Comparison of ENCODE assay signal across 10 mouse cellular contexts in the genomic region with DNA sequence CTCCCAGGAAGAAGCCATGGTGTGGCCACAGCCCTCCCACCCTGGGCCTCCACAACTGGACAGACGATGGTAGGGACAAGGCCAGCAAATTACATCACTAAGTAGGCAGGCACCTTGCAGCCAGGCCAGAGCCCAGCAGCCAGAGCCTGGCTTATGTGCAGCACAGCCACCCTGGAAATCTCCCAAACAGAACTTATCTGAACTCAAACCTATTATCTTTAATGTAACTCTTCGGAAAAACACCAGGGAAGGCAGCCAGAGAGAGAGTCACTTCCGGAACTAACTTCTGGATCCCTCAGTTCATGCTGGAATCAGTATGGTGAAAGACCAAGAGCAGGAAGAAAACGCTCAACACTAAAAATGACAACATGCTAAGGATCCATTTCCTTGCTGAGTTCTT. TPM values are rescaled to one million over a fixed set of nuclear protein-coding genes. Genes with fewer than 3 reads are reported as not detected.
A peak's percentile ranks its signal among the peaks of the same experiment; 100 is the strongest.
DNase-seq lines count a peak whose midpoint lies in the region; ATAC-seq and TF ChIP-seq lines count a peak whose summit lies in the region.
"Had no signal": no experiment of that assay in that cellular context is flagged by ENCODE, and none has a peak within 500 bp of the region (broad histone marks: within the 10 kb centered on the region; RNA-seq: fewer than 3 reads in every experiment).

No protein-coding gene starts in this region.

- intact Hi-C loops in left cerebral cortex, adult 2 months (cut with DNase I): no loop called here

- H3K36me3 ChIP-seq in kidney, adult 2 months (ENCODE audit: control insufficient read depth, insufficient read depth, low read length): no peaks in the 10 kb centered on the region
- H3K36me3 ChIP-seq in kidney, embryonic 14.5 days (ENCODE audit: control insufficient read depth, insufficient read depth, low read length): no peaks in the 10 kb centered on the region
- H3K36me3 ChIP-seq in heart, embryonic 14.5 days (ENCODE audit: control insufficient read depth, insufficient read depth, low read length): no peaks in the 10 kb centered on the region
- H3K36me3 ChIP-seq in lung, embryonic 14.5 days (ENCODE audit: insufficient read depth): 0 out of 2 replicates have a peak, but pooled peaks cover 4% of the 10 kb centered on the region

- no peak overlapping the region for H3K9ac ChIP-seq in kidney, embryonic 14.5 days (ENCODE audit: low read depth, low read length)
- H3K9ac ChIP-seq in heart, embryonic 14.5 days (ENCODE audit: low read length): no peak overlapping the region
- H3K9ac ChIP-seq in lung, embryonic 14.5 days: no peak overlapping the region

- peaks cover 16% of the 10 kb centered on the region for H3K4me1 ChIP-seq in kidney, adult 2 months (ENCODE audit: control insufficient read depth, insufficient read depth, low read length)
- H3K4me1 ChIP-seq in kidney, embryonic 14.5 days (ENCODE audit: control insufficient read depth, insufficient read depth, low read length): peaks cover 20% of the 10 kb centered on the region; the same call in 1 of the 2 replicates
- H3K4me1 ChIP-seq in heart, embryonic 14.5 days (ENCODE audit: control insufficient read depth in 2 of 2, insufficient read depth in 2 of 2, low read length in 2 of 2): peaks cover 17 to 23% of the 10 kb centered on the region in 2 experiments
- H3K4me1 ChIP-seq in lung, embryonic 14.5 days (ENCODE audit: insufficient read depth): peaks cover 11% of the 10 kb centered on the region

- no peak overlapping the region for H3K4me3 ChIP-seq in kidney, adult 2 months (ENCODE audit: insufficient read depth, low read depth, low read length)
- no peak overlapping the region for H3K4me3 ChIP-seq in kidney, embryonic 14.5 days (ENCODE audit: low read length)
- no peak overlapping the region for H3K4me3 ChIP-seq in heart, embryonic 14.5 days (ENCODE audit: control insufficient read depth in 1 of 2, insufficient read depth in 1 of 2, low read depth in 1 of 2, low read length in 2 of 2)
- no peak overlapping the region for H3K4me3 ChIP-seq in lung, embryonic 14.5 days (ENCODE audit: low read depth, low read length)
- no peak overlapping the region for H3K4me3 ChIP-seq in left cerebral cortex, adult 2 months
- H3K4me3 ChIP-seq: megakaryocyte, embryonic 14.5 days had no signal

- no peak for ATAC-seq in kidney, embryonic 14.5 days (ENCODE audit: low FRiP score, low TSS enrichment)
- peak; percentile 7; the same call in 1 of the 2 replicates for ATAC-seq in heart, embryonic 14.5 days (ENCODE audit: insufficient number of reproducible peaks, insufficient read depth, low FRiP score, low read depth)
- no peak for ATAC-seq in lung, embryonic 14.5 days (ENCODE audit: insufficient read depth)
- ATAC-seq: forebrain, embryonic 16.5 days had no signal

- TF ChIP-seq POLR2A in kidney, adult 2 months (IDR thresholded peaks at IDR 0.05; ENCODE audit: low read depth, low read length): no peak

- no peak overlapping the region for H3K4me2 ChIP-seq in kidney, embryonic 14.5 days (replicated peaks; ENCODE audit: low read depth, low read length)
- H3K4me2 ChIP-seq in heart, embryonic 14.5 days (ENCODE audit: low read length): no peak overlapping the region
- no peak overlapping the region for H3K4me2 ChIP-seq in lung, embryonic 14.5 days

- no peak for TF ChIP-seq CTCF in kidney, adult 2 months (conservative IDR thresholded peaks at IDR 0.05; ENCODE audit: insufficient read depth, insufficient read length, low read depth, low read length)
- no peak for TF ChIP-seq CTCF in lung, embryonic 14.5 days (IDR thresholded peaks at IDR 0.05; ENCODE audit: low read depth)
- no peak for TF ChIP-seq CTCF in left cerebral cortex, adult 2 months (IDR thresholded peaks at IDR 0.05)

- no peaks in the 10 kb centered on the region for H3K27me3 ChIP-seq in kidney, adult 2 months (replicated peaks; ENCODE audit: control insufficient read depth, insufficient read depth, low read length)
- no peaks in the 10 kb centered on the region for H3K27me3 ChIP-seq in kidney, embryonic 14.5 days (ENCODE audit: control insufficient read depth, insufficient read depth, low read length)
- peaks cover 3% of the 10 kb centered on the region for H3K27me3 ChIP-seq in heart, embryonic 14.5 days (ENCODE audit: control insufficient read depth, insufficient read depth, low read length)
- H3K27me3 ChIP-seq in lung, embryonic 14.5 days (ENCODE audit: insufficient read depth, low read length): no peaks in the 10 kb centered on the region

- no peaks in the 10 kb centered on the region for H3K9me3 ChIP-seq in kidney, embryonic 14.5 days (ENCODE audit: control insufficient read depth, low read length)
- no peaks in the 10 kb centered on the region for H3K9me3 ChIP-seq in heart, embryonic 14.5 days (ENCODE audit: control insufficient read depth, low read length)
- H3K9me3 ChIP-seq in lung, embryonic 14.5 days (ENCODE audit: low read depth, low read length): no peaks in the 10 kb centered on the region

- peak; percentile 74 for DNase-seq in kidney, adult 2 months
- DNase-seq in adrenal gland, adult 8-10 months: peak; percentile 55
- DNase-seq in lung, embryonic 14.5 days: peak; percentile 55
- DNase-seq in layer of hippocampus, postnatal 36 days: no peak
- no peak for DNase-seq in thymus, postnatal 25 days
- no peak for DNase-seq in left cerebral cortex, adult 2 months (ENCODE audit: extremely low spot score in 1 of 2, low spot score in 2 of 2)

- 55% methylated on average over 4 of the region's 4 CpGs for WGBS in kidney, adult 2 months
- 70% methylated on average over 4 of the region's 4 CpGs for WGBS in kidney, embryonic 14.5 days
- 40% methylated on average over 4 of the region's 4 CpGs for WGBS in heart, embryonic 14.5 days
- WGBS in lung, embryonic 14.5 days: 47% methylated on average over 4 of the region's 4 CpGs

- peak overlapping the region; percentile 59 for H3K27ac ChIP-seq in kidney, adult 2 months (ENCODE audit: insufficient read depth, low read depth, low read length)
- H3K27ac ChIP-seq in kidney, embryonic 14.5 days (ENCODE audit: low read depth, low read length): no peak overlapping the region
- H3K27ac ChIP-seq in heart, embryonic 14.5 days (replicated peaks in 1 of 2; ENCODE audit: control insufficient read depth in 1 of 2, insufficient read depth in 1 of 2, low read depth in 2 of 2, low read length in 2 of 2): peak overlapping the region; percentile 32 to 75
- peak overlapping the region; percentile 40; the same call in 1 of the 2 replicates for H3K27ac ChIP-seq in lung, embryonic 14.5 days (ENCODE audit: low read depth)
- H3K27ac ChIP-seq in left cerebral cortex, adult 2 months: no peak overlapping the region

RNA-seq across cellular contexts. Expression of a gene that starts 45.1 kb away (rescaled TPM):
- polyA plus RNA-seq in kidney, adult 2 months (2012; rRNA removed): 28.1 and 30.3 TPM in 2 replicates
- 6.3 and 8.2 TPM in 2 replicates for polyA plus RNA-seq in kidney, embryonic 14.5 days (2014; fragmentation: Nextera tagmentation; extraction: Ambion mirVana)
- 10 to 100 TPM; 23.4 to 55.4 (median 39.0) TPM for total RNA-seq in adrenal gland, adult 8-10 months (2022)
- polyA plus RNA-seq in heart, embryonic 14.5 days (2014; fragmentation: Nextera tagmentation; extraction: Ambion mirVana): 3.6 and 4.1 TPM in 2 replicates
- 8.6 and 8.8 TPM in 2 replicates for polyA plus RNA-seq in lung, embryonic 14.5 days (2014; fragmentation: Nextera tagmentation; extraction: Ambion mirVana)
- total RNA-seq in layer of hippocampus, postnatal 36 days (2021): 10 to 100 TPM; 11.2 to 11.5 TPM
- 10 to 100 TPM; 10.2 to 10.5 TPM for total RNA-seq in left cerebral cortex, adult 2 months (2021)

Comparison
In these comparisons a context has a peak if more than half of its experiments do, and no peak if none do; other contexts are left out.
1. H3K27ac ChIP-seq: peak in kidney, adult 2 months (single experiment), heart, embryonic 14.5 days (2 of 2) and lung, embryonic 14.5 days (single experiment); none in kidney, embryonic 14.5 days (single experiment) and left cerebral cortex, adult 2 months (single experiment).
2. DNase-seq: peak in kidney, adult 2 months (single experiment), adrenal gland, adult 8-10 months (single experiment) and lung, embryonic 14.5 days (single experiment); none in layer of hippocampus, postnatal 36 days (0 of 2), thymus, postnatal 25 days (single experiment) and left cerebral cortex, adult 2 months (0 of 2).